Mouse (Mus musculus) urinary bladder, postnatal 4 days (tissue): ENCODE data around the gene Erg28.

Source experiments
- DNase-seq, 2 experiments: peaks; one replicate each; pipeline ENCODE4 v3.0.0; 2021 to 2022; ENCODE audit warnings: low spot score in 2 of 2

Erg28 gene

DNA sequence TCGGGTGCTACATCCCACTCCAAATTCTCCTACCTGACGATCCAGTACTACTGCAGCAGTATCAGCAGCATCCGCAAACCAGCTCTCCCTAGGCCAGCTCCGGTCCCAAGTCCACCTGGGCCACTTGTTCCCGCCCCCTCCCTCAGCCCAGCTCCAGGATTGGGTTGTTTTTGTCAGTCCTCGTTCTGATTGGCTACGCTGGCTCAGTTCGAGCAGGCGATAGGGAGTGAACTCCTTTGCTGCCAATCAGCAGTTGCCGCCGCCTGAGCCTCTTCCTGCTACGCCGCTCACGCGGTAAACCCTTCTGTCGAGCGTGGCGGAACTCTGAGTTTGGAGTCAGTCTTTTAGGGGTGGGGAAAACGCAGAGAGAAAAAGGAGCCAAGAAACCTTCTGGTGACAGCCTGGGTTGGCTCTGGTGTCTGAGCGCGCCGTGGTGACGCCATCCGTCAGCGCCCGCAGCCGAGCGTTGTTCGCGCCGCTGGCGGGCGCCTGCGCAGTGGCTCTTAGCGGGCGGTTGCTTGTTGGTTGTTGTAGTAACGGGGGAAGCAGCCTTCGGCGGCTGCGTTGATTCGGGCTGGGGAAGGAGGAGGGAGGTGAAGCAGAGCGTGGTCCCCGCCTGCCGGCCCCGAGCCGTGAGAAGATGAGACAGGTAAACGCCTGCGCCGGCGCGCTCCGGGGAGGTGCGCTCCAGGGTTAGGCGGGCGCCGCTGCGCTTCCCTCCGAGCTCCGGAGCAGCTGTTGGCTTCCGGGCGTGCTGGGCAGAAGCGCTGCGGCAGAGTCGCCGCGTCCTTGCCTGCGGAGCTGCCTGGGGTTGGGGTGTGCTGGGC, at the start of gene Erg28, which contains the start of gene Ttll5:
Gene Erg28 (minus strand): TSS at position 113 of the 827 bp plus-strand sequence.
Gene Ttll5 (plus strand): TSS at position 222 of the 827 bp plus-strand sequence.
- DNase-seq, result peak; percentile 92 to 93

DNA sequence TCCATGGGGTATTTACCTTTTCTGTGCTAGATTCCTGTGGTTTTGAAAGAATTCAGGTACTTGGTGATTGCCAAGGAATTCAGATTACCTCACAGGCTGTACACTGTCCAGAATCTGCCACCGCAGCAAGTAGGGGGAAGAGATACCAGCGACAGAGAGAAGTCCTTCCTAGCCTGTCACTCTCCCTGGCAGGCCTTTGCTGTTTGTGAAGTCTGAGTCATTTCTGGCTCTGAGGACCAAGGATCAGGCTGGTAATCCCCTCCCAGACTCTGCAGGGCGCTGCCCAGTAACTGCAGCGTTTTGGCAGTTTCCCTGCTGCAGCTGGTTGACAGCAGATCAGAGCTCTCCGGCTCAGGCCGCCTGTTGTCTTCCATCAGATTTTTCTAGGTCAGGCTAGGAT, 45.1 kb upstream of the Erg28 start:
- peak; percentile 31 to 66 for DNase-seq

DNA sequence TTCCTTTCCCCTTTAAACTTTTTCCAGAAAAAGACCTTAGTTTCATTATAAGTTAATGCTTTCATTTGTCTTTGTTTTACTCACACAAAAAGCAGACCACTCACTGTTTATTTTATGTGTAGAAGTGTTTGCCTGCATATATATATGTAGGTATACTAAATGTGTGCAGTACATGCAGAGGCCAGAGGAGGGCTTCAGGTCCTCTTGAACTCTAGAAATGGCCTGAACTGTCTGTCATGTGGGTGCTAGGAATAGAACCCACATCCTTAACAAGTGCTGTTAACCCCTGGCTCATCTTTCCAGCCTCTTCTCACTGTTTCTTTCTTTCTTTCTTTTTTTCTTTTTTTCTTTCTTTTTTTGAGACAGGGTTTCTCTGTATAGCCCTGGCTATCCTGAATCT, 42.8 kb upstream of the Erg28 start:
- no peak for DNase-seq

DNA sequence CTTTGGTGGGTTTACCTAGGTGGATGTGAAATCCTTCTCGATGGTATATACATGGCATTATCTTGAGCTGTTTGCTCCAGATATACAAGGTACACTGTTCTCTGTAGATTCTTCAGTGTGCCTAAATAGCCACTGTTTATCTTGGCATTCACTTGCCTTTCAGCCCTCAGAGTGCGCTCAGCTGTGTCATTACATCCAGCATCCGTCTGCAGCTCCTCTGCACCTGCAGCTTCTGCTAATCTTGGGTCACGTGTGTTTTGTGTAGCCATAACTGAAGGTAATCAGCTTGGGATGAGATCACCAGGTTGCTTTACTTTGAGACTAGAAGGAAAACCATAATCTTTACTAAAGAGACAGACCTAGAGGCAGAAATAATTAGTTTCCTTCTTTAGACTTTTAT, 42.3 kb upstream of the Erg28 start:
- DNase-seq, result no peak

DNA sequence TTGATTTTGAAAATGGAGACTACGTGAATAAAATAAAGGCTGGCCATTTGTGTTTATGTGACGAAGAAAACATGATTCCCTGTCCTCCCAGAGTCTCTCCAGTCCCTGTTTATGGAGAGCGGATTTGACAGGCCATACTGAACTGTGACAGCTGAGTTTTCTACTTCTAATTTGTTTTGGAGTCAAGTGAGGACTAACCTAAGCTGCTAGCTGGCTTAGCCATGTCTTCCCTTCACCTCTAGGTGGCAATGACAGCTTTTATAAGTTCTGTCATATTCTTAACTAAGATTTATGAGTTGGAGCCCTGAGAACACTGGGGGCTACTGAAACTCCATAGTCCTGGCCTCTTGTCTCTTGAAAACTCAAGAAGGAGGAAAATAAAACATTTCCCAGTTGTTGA, 41.2 kb upstream of the Erg28 start:
- no peak for DNase-seq

DNA sequence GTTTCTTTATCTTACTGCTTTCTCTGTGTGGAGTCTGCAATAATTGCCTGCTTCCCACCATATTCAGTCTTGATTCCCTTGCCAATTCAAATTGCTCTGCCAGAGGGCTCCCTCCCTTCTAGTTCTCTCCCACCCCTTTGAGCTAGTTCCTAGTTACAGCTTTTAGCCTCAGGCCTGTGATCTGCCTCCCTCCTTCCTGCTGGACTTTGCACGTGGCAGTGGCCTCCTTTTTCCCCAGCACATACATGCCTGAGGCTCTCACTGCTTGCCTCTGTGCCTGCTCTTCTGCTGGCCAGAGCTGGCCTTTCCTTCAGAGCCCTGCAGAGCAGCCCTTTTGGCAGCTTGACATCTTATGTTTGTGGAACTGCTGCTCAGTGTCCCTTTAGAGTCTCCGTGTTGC, 38.2 kb upstream of the Erg28 start:
- DNase-seq, result peak in 1 of 2 experiments; percentile 24

DNA sequence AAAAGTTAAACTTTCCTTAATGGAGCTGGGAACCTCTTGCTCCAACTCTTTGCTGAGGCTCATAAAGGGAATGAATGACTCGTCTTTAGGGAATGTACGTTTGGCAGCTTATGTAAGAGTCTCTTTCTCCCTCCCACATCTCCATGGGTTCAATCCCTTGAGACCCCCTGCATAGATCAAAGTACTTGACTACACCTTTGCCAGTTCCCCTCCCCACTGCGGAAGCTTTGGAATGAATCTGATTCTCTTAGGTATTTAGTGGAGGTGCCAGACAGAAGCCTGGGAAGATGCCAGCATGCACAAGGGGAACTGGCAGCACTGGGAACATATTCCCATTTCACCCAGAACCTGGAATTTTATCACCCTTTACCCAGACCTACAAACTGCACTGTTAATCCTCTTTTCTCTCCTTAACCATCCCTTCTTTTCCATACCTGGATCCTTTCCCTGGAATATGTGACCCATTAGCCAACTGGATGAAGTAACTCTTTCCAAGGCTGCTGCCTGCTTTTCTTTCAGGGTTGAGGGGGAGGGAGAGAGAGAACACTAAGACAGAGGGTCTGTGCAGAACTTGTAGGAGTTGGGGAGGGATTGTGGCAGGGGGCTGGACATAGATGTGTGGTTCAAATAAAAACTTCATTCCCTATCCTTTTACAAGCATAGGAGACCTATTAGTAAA, 35.3 kb upstream of the Erg28 start:
- no peak for DNase-seq

DNA sequence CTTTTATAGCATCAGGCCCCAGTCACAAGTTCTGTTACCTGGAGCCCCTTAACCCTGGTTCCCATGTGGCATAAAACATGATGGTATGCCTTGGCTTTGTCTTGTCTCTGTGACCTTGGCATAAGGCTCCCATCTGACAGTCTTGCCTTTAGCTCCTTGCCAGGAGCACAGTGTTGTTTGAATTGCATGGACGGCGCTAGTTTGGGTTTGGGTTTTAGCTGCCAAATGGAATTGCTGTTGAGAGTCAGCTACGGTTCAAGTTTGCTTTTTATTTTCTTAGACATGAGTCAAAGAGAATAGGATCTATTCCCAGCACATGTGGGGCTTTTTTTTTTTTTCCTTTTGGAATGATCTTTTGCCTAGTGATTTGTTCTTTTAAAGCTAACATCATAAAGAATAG, 34.8 kb upstream of the Erg28 start:
- DNase-seq, result no peak

DNA sequence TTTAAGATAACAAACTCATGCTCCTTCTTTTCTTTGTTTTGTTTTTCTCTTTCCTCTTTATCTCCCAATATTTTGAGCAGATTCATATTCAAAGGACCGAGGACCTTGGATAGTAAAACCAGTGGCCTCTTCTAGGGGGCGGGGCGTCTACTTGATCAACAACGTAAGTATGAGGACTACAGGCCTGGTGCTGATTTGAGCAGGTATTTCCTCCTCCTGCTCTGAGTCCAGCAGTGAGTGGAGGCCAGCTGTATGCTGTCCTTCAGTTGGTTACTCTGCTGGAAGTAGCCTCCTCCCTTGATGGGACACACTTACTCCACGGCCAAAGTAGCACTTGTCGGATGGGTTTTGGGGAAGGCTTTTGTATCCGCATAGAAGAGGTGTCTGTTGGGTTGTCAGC, 33.0 kb upstream of the Erg28 start:
- DNase-seq, result no peak

DNA sequence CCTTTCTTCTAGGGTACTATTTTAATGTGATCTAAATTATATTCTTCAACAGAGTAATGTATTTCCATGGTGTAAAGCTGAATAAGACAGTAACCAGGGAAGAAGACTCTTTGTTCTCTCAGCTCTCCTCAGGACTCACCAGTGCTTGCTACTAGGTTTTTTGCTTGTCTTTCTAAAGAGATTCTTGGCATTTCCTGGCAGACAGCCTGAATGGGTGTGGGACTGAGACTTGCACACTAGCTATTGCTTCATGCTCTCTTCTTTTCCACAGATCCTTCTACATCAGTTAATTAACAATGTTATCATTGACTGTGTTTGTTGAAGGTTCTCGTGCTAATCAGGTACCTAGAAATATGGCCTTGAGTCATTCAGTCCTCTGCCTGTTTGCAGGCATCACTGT, 29.9 kb upstream of the Erg28 start:
- no peak for DNase-seq

DNA sequence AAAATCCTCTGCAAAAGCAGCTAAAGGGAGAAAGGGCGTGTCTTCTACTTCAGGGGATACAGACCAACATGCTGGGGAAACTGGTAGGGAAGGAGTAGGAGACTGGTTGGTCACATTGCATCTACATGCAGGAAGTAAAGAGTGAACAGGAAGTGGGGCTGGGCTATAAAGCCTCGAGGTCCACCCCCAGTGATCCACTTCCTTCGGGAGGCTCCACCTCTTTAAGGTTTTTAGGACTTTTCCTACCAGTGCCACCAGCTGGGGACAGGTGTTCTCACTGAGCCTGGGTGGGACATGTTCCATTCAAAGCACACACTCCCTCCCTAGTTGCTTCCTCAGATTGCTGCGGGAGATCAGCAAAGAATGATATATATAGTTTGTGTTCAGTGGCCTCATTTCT, 29.5 kb upstream of the Erg28 start:
- no peak for DNase-seq

DNA sequence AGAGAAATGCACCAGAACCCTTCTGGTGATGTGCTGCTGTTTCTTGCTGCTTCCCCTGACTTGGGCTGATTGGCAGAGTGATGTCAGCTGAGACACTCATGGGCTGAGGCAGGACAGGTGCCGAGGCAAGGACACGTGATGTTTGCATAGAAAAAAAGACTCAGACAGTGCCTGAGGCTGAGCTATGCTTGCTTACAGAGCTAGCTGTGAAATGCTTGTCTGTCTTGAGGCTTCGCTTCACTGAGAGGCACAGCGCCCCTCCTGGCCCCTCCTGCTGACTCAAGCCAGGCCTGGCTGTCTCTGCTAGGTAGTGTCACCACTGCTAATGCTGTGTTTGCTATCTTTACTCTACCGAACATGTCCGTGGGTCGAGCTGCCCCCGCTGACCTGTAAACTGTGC, 26.3 kb upstream of the Erg28 start:
- DNase-seq, result no peak

DNA sequence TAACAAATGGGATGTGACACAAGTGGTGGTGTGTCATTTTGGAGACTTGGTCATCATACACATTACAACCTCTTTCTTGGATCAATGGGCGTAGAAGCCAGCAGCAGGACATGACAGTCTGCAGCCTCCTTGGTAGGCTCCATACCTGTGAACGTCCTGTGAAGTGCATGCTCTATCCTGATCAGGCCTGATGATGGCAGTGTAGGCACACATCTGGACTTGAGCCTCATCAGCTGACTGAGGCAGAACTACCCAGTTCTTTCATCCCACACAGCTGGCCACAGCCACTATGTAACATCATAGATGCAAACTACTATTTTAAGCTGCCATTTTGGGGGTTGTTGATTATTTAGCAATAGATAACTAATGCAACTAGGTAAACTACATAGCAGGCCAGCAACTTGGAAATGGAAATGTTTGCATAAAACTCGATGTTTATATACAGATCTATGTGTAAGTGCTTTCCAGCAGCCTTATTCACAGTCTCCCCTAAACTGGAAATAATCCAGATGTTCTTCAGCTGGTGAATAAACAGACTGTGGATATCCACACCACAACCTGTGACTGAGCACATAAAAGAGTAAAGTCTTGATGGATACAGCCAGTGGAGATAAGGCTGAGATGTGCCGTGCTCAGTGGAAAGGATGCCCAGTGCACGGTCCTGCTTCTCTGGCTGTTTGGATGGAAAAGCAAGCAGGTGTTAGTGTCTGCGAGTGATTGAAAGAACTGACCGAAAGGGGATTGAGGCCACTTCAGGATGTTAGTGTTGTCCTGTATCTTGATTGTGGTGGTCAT, 24.0 kb upstream of the Erg28 start:
- DNase-seq, result no peak

DNA sequence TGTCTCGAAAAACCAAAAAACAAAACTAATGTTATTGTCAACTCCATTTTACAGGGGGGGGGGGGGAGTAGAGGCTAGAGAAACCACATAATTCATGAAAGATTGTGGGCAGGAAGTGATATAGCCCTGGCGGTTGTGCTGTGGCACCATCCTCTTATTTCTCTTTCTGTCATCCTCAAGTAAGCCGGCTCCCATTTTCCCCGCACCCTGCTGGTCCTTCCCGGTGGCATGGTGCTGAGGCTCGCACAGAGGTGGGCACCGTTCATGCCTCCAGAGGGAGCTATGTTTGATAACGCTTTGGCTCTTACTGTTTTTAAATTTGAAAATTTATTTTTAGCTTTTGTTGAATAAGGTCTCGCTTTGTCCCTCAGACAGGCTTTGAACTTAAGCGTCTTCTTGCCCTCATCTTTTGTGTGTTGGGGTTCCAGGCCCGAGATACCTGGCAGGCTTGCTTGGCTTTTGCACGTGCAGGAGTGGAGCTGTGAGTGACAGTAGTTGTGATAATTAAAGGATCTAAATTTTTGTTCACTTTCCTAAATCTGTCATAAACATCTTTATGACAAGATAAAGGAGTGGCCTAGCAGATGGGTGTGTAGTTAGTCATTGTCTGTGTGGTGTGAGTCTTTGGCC, 15.1 kb upstream of the Erg28 start:
- DNase-seq, result no peak

DNA sequence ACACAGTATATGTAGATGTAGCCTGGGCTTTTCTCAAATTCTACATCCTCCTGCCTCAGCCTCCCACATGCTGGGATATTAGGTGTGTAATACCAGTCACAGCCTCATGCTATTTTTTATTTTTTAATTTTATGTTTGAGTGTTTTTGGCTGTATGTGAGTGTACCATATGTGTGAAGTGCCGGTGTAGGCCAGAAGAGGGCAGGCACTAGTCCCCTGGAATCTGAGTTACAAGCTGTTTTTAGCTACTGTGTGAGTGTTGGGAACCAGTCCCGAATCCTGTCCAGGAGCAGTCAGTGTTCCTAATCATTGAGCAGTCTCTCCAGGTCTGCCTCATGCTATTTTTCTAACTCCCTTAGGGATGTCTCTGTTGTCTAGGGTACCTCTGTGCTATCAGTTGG, 13.4 kb upstream of the Erg28 start:
- DNase-seq, result no peak

DNA sequence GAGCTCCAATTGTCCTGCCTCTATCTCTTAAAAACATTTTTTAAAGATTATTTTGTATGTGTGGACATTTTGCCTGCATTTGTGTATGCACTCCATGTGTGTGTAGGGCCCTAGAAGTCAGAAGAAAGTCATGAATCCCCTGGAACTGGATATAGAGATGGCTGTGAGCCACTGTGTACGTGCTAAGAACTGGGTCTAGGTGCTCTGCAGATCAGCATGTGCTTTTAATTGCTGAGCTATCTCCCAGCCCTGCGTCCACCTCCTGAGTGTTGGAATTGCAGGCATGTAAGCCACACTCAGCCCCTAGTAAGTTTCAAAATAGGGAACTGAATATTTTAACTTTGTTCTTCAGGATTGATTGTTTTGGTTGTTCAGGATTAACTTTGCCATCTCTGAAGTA, 10.2 kb upstream of the Erg28 start:
- DNase-seq, result no peak

DNA sequence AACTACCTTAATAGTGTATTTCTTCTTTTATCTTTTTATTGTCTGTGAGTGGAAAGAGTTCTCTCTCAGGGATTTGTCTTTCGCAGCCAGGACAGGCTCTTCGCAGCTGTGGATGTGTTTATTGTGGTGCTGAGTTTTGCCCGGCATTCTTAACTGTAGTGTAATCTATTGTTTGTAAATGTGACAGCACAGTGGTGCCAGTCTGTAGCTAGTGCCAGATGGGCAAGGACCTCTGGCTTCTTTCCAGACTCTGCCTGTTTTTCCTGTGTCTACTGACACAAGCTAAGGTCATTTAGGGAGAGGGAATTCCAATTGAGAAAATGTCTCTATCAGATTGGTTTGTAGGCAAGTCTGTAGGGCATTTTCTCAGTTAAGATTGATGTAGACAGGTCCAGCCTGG, 6.3 kb upstream of the Erg28 start:
- DNase-seq, result no peak

DNA sequence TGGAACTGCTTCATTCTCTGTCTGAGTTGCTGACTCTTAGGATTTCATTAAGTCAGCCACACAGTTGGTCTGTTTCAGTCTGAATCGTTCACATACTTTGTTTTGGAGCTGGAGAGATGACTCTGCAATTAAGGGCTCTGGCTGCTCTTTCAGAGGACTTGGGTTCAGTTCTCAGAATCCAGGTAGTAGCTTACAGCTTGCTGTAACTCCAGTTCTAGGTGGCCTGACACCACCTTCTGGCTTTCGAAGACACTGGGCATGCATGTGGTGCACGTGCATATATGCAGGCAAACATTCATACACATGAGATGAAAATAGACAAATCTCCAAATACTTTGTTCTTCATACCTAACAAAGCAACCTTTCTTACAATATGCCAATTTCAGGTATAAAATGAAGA, 5.5 kb upstream of the Erg28 start:
- DNase-seq, result no peak

DNA sequence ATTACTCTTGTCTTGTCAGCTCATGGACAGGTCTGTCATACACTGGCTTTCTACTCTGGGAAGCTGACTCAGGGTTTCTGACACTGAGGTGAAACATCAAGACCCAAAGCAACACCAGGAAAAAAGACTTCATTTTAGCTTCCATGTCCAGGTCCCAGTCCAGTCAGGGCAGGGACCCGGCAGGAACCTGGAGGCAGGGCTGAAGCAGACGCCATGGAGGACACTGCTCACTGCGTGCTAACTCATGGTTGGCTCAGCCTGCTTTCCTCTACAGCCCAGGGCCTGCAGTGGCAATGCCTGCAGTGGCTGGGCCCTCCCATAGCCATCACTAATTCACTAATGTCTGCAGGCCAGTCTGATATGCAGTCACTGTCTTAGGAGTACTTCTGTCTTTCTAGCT, 4.5 kb upstream of the Erg28 start:
- DNase-seq, result no peak

DNA sequence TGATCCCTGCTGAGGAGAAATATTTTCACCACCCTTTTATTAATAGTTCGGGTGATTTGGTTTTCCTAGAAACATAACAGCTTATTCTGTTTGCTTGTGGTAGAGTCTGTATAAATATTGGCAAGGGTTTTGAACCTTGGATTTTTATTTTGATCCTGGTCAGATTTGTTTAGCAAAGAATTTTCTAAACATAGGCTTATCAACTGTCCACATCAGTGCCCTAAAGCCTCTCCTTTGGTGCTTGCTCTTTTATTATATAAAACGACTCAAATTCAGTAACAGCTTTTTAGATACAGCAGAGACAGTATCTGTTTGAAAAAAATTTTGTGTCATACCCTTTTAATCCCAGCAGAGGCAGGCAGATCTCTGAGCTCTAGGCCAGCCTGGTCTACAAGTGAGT, 1.5 kb upstream of the Erg28 start:
- no peak for DNase-seq

DNA sequence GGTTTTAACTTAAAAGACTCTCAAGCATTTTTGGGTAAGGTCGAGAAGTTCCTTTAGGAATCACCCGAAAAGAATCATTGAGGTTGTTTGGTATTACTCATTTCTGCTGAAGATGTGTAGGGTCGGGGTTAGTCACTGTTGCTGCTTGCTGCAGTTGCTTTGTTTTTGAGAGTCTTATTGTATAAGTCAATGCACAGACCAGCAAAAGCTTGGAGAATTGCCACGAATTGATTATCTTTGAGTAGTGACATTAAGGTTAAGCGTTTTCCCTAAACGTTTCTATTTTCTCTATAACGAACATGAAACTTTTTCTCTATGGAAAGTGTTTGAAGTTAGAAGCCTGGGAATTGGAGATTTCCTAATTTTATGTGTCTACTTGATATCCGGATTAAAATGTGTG, 1.0 kb upstream of the Erg28 start:
- no peak for DNase-seq

DNA sequence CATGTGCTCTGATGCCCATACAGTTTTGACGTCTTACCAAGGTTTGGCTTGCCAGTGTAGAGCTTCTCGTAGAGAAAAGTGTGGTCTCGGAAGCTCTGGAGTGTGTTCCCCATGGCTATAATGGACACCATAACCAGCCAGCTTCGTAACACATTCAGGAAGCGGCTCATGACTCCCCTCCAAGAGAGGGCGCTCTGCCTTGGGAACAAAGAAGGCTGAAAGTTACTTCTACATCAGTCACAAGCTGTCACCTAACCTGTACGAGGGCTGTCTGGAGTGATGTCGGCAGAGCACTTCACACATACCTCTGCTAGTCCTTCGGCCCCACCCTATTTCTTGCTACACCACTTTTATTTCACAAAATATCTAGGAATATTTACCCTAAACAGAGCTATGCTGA, 2.3 kb downstream of the Erg28 start:
- DNase-seq, result peak in 1 of 2 experiments; percentile 55
